Mouse (Mus musculus): Measurements from ENCODE around the gene Mif4gd.

DNA sequence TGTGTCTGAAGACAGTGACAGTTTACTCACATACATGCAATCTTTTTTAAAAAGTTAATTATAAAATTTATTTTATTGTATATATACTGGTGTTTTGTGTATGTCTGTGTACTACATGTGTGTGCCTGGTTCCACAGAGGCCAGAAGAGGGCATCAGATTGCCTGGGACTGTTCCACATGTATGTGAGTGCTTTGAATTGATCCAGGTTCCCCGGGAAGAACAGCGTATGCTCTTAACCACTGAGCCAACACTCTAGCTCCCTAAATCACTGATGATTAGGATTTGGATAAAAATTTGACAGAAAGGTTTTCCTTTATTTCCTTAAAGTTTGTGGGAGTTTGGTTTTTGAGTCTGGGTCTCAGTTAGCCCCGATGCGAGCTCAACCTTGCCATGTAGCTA lies 49.4 kb downstream of the Mif4gd start:
- TF ChIP-seq CTCF (IDR thresholded peaks at IDR 0.05; ENCODE audit: low read depth, low read length) (no peak), POLR2A (IDR thresholded peaks at IDR 0.05; ENCODE audit: borderline replicate concordance, low read depth, low read length) (no peak)

Data from bone marrow macrophage, adult 2 months (primary cell).